Mouse (Mus musculus): ENCODE measurements at regions not wholly inside any gene's neighbourhood (a gene's known extent, or its start where the extent isn't known, plus 50 kb on each side); places are given as distances from the start of the nearest gene placed in this dataset.
A peak's percentile ranks its signal among the peaks of the same experiment; 100 is the strongest.

- no peak for DNase-seq (ENCODE audit: low spot score)
These were observed 104.2 kb upstream of the Arid2 start for GRCm38 (mm10) chr15:96183069-96183468.

GRCm38 (mm10) chr15:96184666-96185065, 102.7 kb upstream of the Arid2 start:
- DNase-seq (ENCODE audit: low spot score), result no peak

- DNase-seq (ENCODE audit: low spot score), result no peak
These were observed 101.9 kb upstream of the Arid2 start for GRCm38 (mm10) chr15:96185429-96185828.

- DNase-seq (ENCODE audit: low spot score), result no peak
These were observed 101.4 kb upstream of the Arid2 start for GRCm38 (mm10) chr15:96185901-96186300.

GRCm38 (mm10) chr15:96189551-96189950, 97.8 kb upstream of the Arid2 start:
- no peak for DNase-seq (ENCODE audit: low spot score)

- peak; percentile 66 for DNase-seq (ENCODE audit: low spot score)
These were observed 89.9 kb upstream of the Arid2 start for GRCm38 (mm10) chr15:96197413-96197812.

GRCm38 (mm10) chr15:96197932-96198331, 89.4 kb upstream of the Arid2 start:
- no peak for DNase-seq (ENCODE audit: low spot score)

- DNase-seq (ENCODE audit: low spot score), result no peak
These were observed 86.0 kb upstream of the Arid2 start for GRCm38 (mm10) chr15:96201273-96201672.

GRCm38 (mm10) chr15:96201701-96202460, 85.4 kb upstream of the Arid2 start:
- DNase-seq (ENCODE audit: low spot score), result no peak

- no peak for DNase-seq (ENCODE audit: low spot score)
These were observed 83.1 kb upstream of the Arid2 start for GRCm38 (mm10) chr15:96204187-96204586.

GRCm38 (mm10) chr15:96204623-96205022, 82.7 kb upstream of the Arid2 start:
- no peak for DNase-seq (ENCODE audit: low spot score)

- DNase-seq (ENCODE audit: low spot score), result no peak
These were observed 76.5 kb upstream of the Arid2 start for GRCm38 (mm10) chr15:96210721-96211400.

GRCm38 (mm10) chr15:96213541-96214312, 73.6 kb upstream of the Arid2 start:
- no peak for DNase-seq (ENCODE audit: low spot score)

- DNase-seq (ENCODE audit: low spot score), result peak; percentile 75
These were observed 69.4 kb upstream of the Arid2 start for GRCm38 (mm10) chr15:96217896-96218295.

GRCm38 (mm10) chr15:96219746-96220145, 67.6 kb upstream of the Arid2 start:
- DNase-seq (ENCODE audit: low spot score), result no peak

GRCm38 (mm10) chr15:96231969-96232368, 55.3 kb upstream of the Arid2 start:
- DNase-seq (ENCODE audit: low spot score), result no peak

- DNase-seq (ENCODE audit: low spot score), result no peak
These were observed 54.2 kb upstream of the Arid2 start for GRCm38 (mm10) chr15:96233113-96233512.

GRCm38 (mm10) chr15:96234783-96235182, 52.5 kb upstream of the Arid2 start:
- no peak for DNase-seq (ENCODE audit: low spot score)
